Mouse (Mus musculus): ENCODE measurements around the gene Fbln1. TPM values are rescaled to one million over a fixed set of nuclear protein-coding genes. Genes with fewer than 3 reads are reported as not detected.
A peak's percentile ranks its signal among the peaks of the same experiment; 100 is the strongest.

The Fbln1 gene
- polyA plus RNA-seq, 1 experiment from 2014 or later, result 261 TPM

DNA sequence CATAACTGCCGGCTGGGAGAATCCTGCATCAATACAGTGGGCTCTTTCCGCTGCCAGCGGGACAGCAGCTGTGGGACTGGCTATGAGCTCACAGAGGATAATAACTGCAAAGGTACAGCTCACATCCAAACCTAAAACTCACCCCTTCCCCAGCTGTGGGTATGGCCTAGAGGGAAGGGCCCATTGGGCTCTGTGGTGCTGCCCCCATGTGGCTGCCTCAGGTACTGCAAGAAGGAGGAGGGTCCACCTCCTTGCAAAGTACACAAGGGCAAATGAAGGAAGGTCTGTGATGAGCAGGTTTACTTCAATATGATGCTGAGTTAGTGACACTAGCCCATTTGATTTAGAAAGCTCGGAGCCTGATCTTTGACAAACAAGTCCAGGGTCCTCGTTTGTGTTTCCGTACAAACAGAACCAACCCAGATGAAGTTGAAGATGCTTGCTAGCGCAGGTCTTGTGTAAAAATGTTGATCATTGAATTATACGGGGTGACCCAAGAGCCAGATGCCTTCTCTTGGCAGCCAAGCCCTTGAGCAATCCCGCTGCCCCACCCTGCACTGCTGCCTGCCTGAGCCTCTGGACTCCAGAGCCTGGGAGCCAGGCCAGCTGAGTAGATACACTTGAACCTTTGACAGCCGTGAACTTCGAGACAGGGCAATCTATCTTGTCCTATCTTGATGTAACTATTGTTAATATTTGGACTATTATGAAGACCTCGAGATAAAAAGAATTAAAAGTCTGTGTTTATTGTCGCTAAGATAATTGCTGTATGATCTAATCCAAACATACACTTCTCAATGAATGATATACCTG lies 25.9 kb downstream of the Fbln1 start:
- peaks cover 99% of the 10 kb centered on the region for H3K36me3 ChIP-seq
- 89% methylated on average over 13 of the region's 13 CpGs for WGBS
- no peak overlapping the region for H3K4me3 ChIP-seq
- no peak overlapping the region for H3K27ac ChIP-seq
- H3K27me3 ChIP-seq (ENCODE audit: low read depth, poor library complexity, severe bottlenecking), result no peaks in the 10 kb centered on the region
- no peaks in the 10 kb centered on the region for H3K4me1 ChIP-seq
- peak; percentile 91 for DNase-seq (ENCODE audit: low spot score)
- H3K9me3 ChIP-seq (replicated peaks), result no peaks in the 10 kb centered on the region

DNA sequence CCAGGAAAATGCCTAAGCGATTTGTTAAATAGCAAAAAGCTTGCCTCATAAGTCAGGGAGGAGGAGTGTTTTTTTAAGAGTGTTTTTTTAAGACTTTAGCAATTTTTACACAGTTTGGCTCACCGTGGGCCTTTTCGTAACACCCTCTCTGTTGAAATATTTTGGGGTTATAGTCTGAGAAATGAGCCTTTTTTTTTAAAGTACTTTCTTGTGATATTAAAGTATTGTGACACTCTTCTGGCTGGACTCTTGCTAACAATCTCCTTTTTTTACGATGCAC lies 26.4 kb downstream of the Fbln1 start:
- Histone ChIP-seq H3K4me1 (no peaks in the 10 kb centered on the region), H3K36me3 (peaks cover 99% of the 10 kb centered on the region), H3K27ac (no peak overlapping the region), H3K4me3 (no peak overlapping the region), H3K9me3 (replicated peaks) (no peaks in the 10 kb centered on the region), H3K27me3 (ENCODE audit: low read depth, poor library complexity, severe bottlenecking) (no peaks in the 10 kb centered on the region)
- WGBS, result 95% methylated on average over 4 of the region's 4 CpGs
- DNase-seq (ENCODE audit: low spot score), result no peak

DNA sequence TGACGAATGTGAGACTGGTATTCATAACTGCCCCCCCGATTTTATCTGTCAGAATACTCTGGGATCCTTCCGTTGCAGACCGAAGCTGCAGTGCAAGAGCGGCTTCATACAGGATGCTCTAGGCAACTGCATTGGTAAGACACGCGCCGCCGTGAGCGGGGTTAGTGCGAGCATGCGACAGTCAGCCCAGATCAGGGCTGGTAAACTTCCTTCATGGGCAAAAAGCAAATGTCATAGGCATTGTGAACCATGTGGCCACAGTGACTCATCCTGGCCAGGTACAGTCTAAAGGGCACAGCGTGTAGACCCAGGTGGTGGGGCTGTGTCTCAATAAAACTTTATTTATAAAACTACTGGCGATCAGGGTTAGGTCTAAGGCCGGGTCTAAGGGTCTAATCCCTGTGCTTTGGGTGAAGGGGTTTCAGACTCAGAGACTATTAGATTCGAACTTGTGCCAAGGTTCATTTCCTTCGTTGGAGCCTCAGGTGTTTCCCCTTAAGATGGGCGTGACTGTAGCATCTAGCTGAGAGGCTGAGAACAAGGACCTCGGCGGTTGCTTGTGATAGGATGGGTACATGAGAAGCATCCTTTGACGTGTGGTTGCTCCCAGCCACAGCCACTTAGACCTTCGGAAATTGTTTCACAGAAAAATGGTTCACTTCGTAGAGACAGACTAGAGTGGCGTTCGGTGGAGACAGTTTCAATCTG lies 26.9 kb downstream of the Fbln1 start:
- 95% methylated on average over 25 of the region's 25 CpGs for WGBS
- Histone ChIP-seq H3K27me3 (ENCODE audit: low read depth, poor library complexity, severe bottlenecking) (no peaks in the 10 kb centered on the region), H3K36me3 (peaks cover 99% of the 10 kb centered on the region), H3K4me3 (no peak overlapping the region), H3K9me3 (replicated peaks) (no peaks in the 10 kb centered on the region), H3K4me1 (no peaks in the 10 kb centered on the region), H3K27ac (no peak overlapping the region)
- DNase-seq (ENCODE audit: low spot score), result no peak

DNA sequence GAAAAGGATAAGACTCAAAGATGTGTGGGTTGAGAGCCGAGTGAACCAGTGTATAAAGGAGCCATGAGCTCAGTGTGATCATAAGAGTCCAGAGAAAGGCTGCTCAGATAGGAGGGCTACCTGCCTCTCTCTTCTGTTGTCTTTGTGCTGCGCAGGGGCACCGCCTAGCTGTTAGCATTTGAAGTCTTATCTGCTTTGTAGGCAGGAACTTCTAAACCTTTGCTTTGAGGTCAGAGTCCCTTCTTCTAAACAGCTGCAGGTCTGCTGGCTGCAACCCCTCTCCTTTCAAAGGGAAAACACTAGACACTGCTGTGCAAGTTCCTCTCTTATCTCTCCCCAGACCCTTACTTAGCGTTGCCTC lies 27.5 kb downstream of the Fbln1 start:
- no peaks in the 10 kb centered on the region for H3K9me3 ChIP-seq (replicated peaks)
- H3K27me3 ChIP-seq (ENCODE audit: low read depth, poor library complexity, severe bottlenecking), result no peaks in the 10 kb centered on the region
- no peak for DNase-seq (ENCODE audit: low spot score)
- WGBS, result 85% methylated on average over 4 of the region's 4 CpGs
- H3K4me1 ChIP-seq, result no peaks in the 10 kb centered on the region
- no peak overlapping the region for H3K27ac ChIP-seq
- H3K36me3 ChIP-seq, result peaks cover 99% of the 10 kb centered on the region
- no peak overlapping the region for H3K4me3 ChIP-seq

DNA sequence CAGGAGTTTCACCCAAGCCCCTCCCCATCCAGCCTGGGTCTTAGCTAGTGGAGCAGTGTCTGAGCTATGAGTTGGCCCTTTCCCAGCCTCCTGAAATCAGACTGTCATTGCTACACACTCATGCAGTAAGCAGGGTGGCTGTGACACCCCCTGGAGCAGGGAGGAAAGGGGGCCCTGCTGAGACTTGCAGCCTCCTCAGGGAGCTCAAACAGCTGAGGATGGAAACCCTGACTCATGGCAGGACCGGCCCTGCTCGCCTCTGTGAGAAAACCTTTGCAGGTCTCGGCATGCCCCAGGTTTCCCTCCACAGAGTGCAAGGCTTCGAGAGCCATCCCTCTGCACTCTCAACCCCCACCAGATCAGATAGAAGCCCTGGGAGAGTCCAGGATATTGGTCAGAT lies 27.9 kb downstream of the Fbln1 start:
- Histone ChIP-seq H3K27ac (no peak overlapping the region), H3K4me1 (no peaks in the 10 kb centered on the region), H3K36me3 (peaks cover 99% of the 10 kb centered on the region), H3K9me3 (replicated peaks) (no peaks in the 10 kb centered on the region), H3K4me3 (no peak overlapping the region), H3K27me3 (ENCODE audit: low read depth, poor library complexity, severe bottlenecking) (no peaks in the 10 kb centered on the region)
- no peak for DNase-seq (ENCODE audit: low spot score)
- 80% methylated on average over 4 of the region's 4 CpGs for WGBS

DNA sequence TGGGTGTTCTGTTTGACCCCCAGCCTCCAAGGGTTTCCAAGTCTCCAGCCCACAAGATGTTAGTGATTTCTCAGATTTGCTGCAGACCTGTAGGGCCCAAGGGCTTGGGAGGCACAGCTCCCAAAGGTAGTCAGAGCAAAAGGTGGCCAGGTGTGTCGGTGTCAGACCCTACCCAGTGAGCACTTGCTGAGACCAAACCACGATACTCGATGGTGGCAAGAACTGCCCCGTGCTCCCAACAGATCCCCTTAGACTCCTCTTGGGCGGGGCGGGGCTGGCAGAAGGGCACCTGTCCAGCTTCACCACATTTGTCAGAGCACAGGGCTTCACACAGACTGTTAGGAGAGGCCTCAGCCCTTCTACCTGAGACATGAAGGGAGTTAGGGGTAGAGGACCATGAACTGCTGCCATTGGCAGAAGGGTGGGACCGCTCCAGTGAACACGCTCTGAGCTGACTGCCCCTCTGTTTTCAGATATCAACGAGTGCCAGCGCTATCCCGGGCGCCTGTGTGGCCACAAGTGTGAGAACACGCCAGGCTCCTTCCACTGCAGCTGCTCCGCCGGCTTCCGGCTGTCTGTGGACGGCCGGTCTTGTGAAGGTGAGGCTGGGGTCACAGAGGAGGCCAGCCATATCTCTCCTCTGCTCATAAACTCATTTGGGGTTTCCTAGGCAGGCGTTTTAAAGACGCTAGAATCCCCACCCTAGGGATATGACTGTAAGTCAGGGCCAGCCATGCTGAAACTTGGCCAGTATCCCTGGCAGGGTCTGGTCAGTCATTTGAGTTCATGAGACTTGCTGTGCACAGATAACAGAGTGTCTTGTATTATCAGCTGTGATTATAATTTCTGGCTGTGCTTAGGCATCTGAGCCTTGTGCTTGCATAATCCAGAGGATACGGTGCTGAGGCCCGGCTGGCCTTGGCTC lies 33.3 kb downstream of the Fbln1 start:
- WGBS, result 96% methylated on average over 22 of the region's 22 CpGs
- no peak for DNase-seq (ENCODE audit: low spot score)
- no peak overlapping the region for H3K4me3 ChIP-seq
- H3K9me3 ChIP-seq (replicated peaks), result no peaks in the 10 kb centered on the region
- no peaks in the 10 kb centered on the region for H3K27me3 ChIP-seq (ENCODE audit: low read depth, poor library complexity, severe bottlenecking)
- peaks cover 99% of the 10 kb centered on the region for H3K36me3 ChIP-seq
- no peak overlapping the region for H3K27ac ChIP-seq
- H3K4me1 ChIP-seq, result no peaks in the 10 kb centered on the region

DNA sequence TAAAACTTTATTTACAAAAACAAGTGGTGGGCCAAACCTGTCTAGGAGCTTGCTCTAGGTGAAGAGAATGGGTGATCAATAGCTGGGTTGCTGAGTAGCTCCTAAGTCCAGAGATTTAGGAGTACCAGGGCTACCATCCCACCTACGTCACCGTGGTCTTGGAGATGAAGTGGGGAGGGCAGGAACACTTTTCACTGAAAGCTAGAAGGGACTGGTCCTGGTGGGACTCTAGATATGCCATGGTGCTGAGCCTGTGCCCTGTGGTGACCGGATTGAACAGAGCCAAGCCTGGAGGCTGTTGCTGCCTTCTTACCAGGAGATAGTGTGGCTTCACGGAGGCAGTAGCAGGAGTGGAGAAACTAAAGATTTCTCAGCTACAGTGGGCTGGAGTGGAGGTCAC lies 34.3 kb downstream of the Fbln1 start:
- peaks cover 100% of the 10 kb centered on the region for H3K36me3 ChIP-seq
- WGBS, result 94% methylated on average over 4 of the region's 4 CpGs
- no peak overlapping the region for H3K4me3 ChIP-seq
- H3K27ac ChIP-seq, result no peak overlapping the region
- no peaks in the 10 kb centered on the region for H3K4me1 ChIP-seq
- DNase-seq (ENCODE audit: low spot score), result no peak
- H3K27me3 ChIP-seq (ENCODE audit: low read depth, poor library complexity, severe bottlenecking), result no peaks in the 10 kb centered on the region
- H3K9me3 ChIP-seq (replicated peaks), result no peaks in the 10 kb centered on the region

DNA sequence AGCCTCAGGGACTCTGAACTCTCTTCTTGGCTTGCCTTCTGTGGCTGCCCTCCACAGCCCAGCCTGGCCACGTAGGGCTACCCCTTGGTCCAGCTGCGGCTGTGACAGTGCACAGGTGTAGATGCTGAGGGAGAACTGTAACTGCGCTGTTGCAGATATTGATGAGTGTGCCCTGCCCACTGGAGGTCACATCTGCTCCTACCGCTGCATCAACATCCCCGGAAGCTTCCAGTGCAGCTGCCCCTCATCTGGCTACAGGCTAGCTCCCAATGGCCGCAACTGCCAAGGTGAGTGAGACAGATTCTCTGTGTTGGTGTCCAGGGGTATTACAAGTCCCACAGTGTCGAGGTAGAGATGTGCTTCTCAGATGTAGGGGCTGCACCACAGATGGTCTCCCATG lies 36.1 kb downstream of the Fbln1 start:
- Histone ChIP-seq H3K4me3 (no peak overlapping the region), H3K9me3 (replicated peaks) (no peaks in the 10 kb centered on the region), H3K4me1 (no peaks in the 10 kb centered on the region), H3K27me3 (ENCODE audit: low read depth, poor library complexity, severe bottlenecking) (no peaks in the 10 kb centered on the region), H3K27ac (no peak overlapping the region), H3K36me3 (peaks cover 100% of the 10 kb centered on the region)
- DNase-seq (ENCODE audit: low spot score), result no peak
- 94% methylated on average over 7 of the region's 7 CpGs for WGBS

DNA sequence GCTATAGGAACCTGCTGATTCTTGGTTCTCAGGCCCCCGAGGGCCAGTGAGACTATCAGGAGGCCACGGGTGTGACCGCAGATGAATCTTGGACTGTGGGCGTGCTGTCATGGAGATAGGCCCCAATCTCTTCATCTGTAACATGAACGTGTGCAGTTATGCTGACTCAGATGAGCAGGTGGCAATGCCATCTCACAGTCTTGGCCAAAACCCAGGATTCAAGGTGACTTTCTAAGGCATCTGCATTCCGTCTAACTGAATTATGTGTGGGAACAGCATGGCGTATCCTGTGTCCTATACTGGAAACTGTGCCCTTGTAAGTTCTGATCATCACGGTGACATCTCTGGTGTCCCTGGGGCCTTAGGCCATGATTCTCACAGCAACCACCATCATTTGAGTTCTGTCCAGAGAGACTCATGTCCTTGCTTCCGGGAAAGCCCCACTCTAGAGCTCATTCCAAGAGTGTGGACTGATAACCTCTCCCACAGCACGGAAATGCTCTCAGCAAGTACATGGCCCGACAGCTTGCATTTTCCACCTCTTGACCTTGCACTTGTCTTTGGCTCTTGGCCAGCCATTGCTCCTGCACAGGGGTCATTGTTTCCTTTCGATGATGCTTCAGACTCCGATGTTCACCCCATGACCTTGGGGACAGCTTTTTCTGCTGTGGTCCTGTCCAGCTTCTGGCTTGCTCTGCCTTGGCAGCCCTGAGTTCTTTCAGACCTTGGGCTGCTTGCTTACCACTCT lies 38.8 kb downstream of the Fbln1 start:
- no peak overlapping the region for H3K27ac ChIP-seq
- no peak for DNase-seq (ENCODE audit: low spot score)
- peaks cover 100% of the 10 kb centered on the region for H3K36me3 ChIP-seq
- no peaks in the 10 kb centered on the region for H3K9me3 ChIP-seq (replicated peaks)
- WGBS, result 96% methylated on average over 13 of the region's 13 CpGs
- H3K27me3 ChIP-seq (ENCODE audit: low read depth, poor library complexity, severe bottlenecking), result no peaks in the 10 kb centered on the region
- H3K4me1 ChIP-seq, result no peaks in the 10 kb centered on the region
- no peak overlapping the region for H3K4me3 ChIP-seq

DNA sequence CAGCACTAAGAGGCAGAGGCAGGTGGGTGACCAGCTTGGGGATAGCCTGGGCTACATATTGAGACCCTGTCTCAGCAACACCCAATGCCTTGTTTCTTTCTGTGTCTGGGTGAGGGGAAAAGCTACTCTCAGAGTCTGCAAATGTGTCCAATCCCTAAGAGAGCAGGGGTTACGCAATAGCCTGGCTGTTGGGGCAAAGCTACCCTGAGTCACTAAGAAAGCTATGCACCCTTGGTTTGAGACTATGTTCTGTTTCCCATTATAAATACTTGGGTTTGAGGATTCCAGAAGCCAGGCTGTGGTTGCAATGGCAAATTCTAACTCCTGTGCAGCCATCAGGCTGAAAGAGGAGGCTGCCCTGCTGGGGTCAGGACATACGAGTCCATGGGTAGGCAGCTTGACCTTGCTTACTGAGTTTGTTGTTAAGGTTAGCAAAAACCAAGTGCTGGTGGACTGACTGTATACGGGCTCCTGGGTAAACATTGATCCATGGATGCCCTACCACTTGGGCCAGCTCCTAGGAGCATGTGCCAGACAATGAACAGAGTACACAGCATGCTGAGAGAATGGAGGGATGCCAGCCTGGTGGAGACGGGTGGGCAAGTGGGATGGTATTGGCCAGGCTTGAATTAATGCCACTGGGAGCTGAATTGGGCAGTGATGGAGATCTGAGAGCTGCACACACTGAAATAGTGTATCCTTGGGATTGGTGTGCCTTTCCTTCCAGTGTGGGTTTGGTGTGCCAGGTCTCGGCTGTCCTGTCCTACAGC lies 39.7 kb downstream of the Fbln1 start:
- H3K27me3 ChIP-seq (ENCODE audit: low read depth, poor library complexity, severe bottlenecking), result no peaks in the 10 kb centered on the region
- H3K36me3 ChIP-seq, result peaks cover 100% of the 10 kb centered on the region
- no peak overlapping the region for H3K4me3 ChIP-seq
- WGBS, result 92% methylated on average over 5 of the region's 5 CpGs
- H3K4me1 ChIP-seq, result no peaks in the 10 kb centered on the region
- DNase-seq (ENCODE audit: low spot score), result no peak
- no peaks in the 10 kb centered on the region for H3K9me3 ChIP-seq (replicated peaks)
- no peak overlapping the region for H3K27ac ChIP-seq

DNA sequence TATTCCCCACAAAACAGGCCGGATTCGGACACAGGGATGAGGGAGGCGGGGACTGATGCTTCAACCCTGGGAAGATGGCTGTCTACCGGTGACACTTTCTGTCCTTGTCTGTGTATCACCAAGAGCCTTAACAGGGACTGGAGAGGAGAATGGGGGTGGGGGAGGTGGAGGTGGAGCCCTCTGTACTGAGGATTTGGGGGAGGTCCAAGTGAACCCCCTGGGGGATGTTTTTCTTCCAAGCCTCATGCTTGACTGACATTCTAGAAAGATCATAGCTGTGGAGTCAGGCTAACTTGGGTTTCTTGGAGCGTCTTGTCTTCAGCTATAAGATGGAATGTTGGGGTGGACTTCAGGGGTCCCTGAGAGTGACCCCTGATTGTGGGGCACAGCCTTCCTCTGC lies 40.3 kb downstream of the Fbln1 start:
- Histone ChIP-seq H3K27ac (no peak overlapping the region), H3K4me3 (no peak overlapping the region), H3K27me3 (ENCODE audit: low read depth, poor library complexity, severe bottlenecking) (no peaks in the 10 kb centered on the region), H3K4me1 (no peaks in the 10 kb centered on the region), H3K9me3 (replicated peaks) (no peaks in the 10 kb centered on the region), H3K36me3 (peaks cover 100% of the 10 kb centered on the region)
- WGBS, result 97% methylated on average over 5 of the region's 5 CpGs
- DNase-seq (ENCODE audit: low spot score), result no peak

DNA sequence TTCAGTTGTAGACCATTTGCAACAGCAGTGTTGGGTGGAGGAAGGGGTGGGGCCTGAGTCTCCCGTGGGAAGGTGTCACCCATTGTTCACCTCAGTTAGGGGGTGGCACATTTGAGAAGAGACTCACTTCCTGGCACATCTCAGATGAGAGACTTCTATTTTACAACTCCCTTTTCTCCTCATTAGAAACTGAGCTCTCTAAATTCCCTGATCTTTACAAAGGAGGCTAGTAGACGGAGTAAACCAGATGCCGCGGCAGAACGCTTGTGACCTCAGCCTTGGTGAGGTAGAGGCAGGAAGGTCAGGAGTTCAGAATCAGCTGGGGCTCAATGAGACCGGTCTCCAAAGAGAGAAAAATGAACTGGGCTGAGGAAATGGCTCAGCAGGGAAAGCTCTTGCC lies 41.2 kb downstream of the Fbln1 start:
- H3K36me3 ChIP-seq, result peaks cover 100% of the 10 kb centered on the region
- H3K27me3 ChIP-seq (ENCODE audit: low read depth, poor library complexity, severe bottlenecking), result no peaks in the 10 kb centered on the region
- no peaks in the 10 kb centered on the region for H3K9me3 ChIP-seq (replicated peaks)
- no peak overlapping the region for H3K4me3 ChIP-seq
- no peaks in the 10 kb centered on the region for H3K4me1 ChIP-seq
- 69% methylated on average over 6 of the region's 6 CpGs for WGBS
- no peak for DNase-seq (ENCODE audit: low spot score)
- no peak overlapping the region for H3K27ac ChIP-seq
